Mouse (Mus musculus) bone marrow, adult 2 months (tissue): Measurements from ENCODE around the gene Teddm1a.
"Not testable (repeated sequence)": the region's sequence is repeated elsewhere in the genome, so short reads cannot be mapped to it uniquely, and the experiment has no call there.

Experiments
- CTCF ChIP-seq: fragments of 200-500 bp; IDR thresholded peaks from 2 replicates; pipeline ENCODE4 v1.5.1; 2011; ENCODE audit warnings: low read length, control low read depth; ENCODE audit not compliant: control insufficient read depth, insufficient read depth
- POLR2A ChIP-seq: fragments of 200-500 bp; IDR thresholded peaks from 2 replicates; pipeline ENCODE4 v1.6.1; 2011; ENCODE audit warnings: low read depth, mild to moderate bottlenecking, control low read depth, low read length, borderline replicate concordance; ENCODE audit not compliant: control insufficient read depth

DNA sequence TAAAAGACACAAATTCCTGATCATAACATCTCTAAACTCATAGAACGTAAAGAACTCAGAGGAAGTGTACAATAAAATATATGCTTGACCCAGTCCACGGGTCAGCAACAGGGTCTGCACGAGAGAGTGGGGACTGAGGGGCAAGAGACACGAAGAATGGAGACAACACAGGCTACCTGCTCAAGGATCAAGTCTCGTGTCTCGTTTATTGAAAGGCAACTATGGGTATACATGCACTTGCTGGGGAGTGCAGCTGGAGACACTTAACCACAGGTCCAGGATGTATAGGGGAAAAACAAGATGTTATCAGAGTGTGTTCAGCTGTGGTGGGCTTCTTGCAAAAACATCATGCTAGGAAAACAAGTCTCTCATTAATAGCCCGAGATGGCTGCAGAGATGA lies 38.8 kb upstream of the Teddm1a start:
- not testable (repeated sequence) for TF ChIP-seq CTCF, POLR2A
